Mouse (Mus musculus): ENCODE results near the gene Slc7a1.

Gene Slc7a1

GRCm38 (mm10) chr5:148399660-148400443 lies at the start of gene Slc7a1:
Gene Slc7a1 (minus strand): TSS chr5:148399904.
- peak; percentile 94 for DNase-seq

GRCm38 (mm10) chr5:148444974-148445373 lies 45.3 kb upstream of the Slc7a1 start:
- no peak for DNase-seq

- DNase-seq = peak; percentile 38
Measured at GRCm38 (mm10) chr5:148443734-148444133, 44.0 kb upstream of the Slc7a1 start.

DNA sequence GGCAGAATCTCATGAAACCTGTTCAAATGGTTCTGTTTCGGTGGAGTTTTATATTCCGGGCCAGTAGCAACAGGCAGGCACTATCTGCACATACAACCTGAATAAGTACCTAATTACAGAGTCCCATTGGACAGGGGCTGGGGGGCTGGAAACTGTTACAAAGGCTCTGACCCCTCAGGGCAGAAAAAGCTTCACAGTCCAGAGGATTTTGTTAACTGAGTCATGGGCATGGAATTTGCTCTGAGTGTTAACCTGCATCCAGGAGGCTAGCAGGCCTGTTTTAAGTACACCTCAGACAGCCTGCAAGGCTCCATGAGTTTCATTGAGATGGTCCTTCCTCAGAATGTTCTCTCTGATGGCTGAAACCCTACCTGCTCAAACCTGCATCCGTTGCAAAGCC lies 36.0 kb upstream of the Slc7a1 start:
- no peak for DNase-seq

GRCm38 (mm10) chr5:148432121-148432520 lies 32.4 kb upstream of the Slc7a1 start:
- no peak for DNase-seq

- no peak for DNase-seq
Measured at GRCm38 (mm10) chr5:148428846-148429245, 29.1 kb upstream of the Slc7a1 start.

DNA sequence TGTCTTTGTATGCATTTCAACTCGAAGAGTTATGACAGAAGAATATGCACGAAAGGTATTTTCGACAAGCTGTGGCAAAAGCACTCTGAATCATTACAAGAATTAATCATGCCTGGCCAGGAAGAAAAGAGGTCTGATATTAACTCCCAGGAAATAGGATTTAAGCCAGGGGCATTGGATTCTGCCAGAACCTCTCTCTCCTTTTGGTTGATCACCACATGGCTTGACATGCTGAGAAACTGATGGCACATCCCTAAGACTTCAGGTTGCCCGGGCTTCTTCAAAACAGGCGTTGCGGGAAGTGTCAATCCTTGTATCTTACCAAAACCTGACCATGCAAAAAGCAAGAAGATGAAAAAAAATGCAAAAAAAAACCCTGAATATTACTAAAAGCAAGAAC lies 25.4 kb upstream of the Slc7a1 start:
- DNase-seq = no peak

DNA sequence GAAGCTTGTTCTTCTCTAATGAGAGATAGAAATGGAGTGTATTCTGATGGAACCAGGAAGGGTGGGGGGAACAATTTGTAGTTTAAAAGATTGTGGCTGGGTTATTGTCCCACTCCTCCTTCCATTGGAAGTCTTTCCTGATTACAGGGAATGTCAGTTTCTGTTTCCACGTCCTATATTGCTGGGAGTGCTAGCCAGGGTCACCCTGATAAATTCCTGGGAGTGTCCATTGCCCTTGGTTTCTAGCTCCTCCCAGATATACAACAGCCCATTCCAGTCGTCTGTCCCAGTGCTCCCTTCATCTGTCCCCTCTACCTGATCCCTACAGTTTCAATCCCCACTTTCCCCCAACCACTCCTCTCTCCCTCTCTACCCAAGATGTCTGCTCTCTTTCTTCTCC lies 21.6 kb upstream of the Slc7a1 start:
- DNase-seq = no peak

GRCm38 (mm10) chr5:148419112-148419526 lies 19.4 kb upstream of the Slc7a1 start:
- peak; percentile 34 for DNase-seq

DNA sequence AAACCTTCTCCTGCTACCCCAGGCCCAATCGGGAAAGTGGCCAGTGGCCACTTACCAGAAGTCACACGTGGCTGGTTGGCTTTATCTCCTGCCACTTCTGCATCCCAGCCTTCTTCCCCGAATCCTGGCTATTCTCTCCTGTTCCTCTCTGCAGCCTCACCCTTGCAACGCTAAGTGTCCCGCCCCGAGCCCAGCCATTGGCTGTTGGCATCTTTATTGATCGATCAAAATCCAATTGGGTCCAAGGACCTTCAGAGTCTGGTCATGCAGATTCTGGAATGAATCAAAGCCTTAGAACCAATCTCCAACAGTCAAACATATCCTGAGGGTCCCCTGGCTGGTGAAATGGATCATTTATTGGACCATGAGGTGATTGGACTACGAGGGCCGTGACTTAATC lies 18.7 kb upstream of the Slc7a1 start:
- no peak for DNase-seq

- DNase-seq = no peak
Measured at GRCm38 (mm10) chr5:148417756-148418155, 18.1 kb upstream of the Slc7a1 start.

DNA sequence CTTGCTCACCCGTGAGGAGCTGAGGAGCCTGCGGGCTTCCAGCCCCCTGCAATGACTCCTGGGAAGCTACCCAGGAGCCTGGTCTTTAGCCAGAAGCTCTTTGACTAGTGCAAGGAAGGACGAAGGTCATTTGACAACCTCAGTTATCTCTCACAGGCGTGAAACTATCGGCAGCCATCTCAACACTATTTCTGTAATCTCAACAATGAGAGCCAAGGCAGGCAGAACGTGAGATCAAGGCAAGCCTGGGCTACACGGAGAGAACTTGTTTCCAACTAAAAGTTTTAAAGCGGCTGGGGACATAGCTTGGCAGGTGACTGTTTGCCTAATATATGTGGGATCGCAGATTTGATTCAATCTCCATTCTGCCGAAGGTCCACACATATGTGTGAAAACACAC lies 16.8 kb upstream of the Slc7a1 start:
- no peak for DNase-seq

GRCm38 (mm10) chr5:148414233-148414632 lies 14.5 kb upstream of the Slc7a1 start:
- no peak for DNase-seq

DNA sequence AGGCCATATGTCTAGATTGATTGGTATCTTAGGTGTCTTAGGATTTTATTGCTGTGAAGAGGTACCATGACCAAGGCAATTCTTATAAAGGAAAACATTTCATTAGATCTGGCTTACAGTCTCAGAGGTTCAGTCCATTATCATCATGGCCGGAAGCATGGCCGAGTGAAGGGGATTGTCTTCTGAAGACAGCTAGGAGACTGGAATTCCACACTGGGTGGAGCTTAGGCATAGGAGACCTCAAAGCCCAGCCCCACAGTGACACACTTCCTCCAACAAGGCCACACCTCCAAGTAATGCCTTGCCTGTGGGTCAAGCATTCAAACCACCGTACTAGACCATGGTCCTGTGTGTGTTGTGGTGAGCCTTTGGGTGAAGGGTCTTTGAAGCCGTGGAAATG lies 12.8 kb upstream of the Slc7a1 start:
- DNase-seq = no peak

GRCm38 (mm10) chr5:148409465-148409864 lies 9.8 kb upstream of the Slc7a1 start:
- no peak for DNase-seq

GRCm38 (mm10) chr5:148406913-148407312 lies 7.2 kb upstream of the Slc7a1 start:
- no peak for DNase-seq

DNA sequence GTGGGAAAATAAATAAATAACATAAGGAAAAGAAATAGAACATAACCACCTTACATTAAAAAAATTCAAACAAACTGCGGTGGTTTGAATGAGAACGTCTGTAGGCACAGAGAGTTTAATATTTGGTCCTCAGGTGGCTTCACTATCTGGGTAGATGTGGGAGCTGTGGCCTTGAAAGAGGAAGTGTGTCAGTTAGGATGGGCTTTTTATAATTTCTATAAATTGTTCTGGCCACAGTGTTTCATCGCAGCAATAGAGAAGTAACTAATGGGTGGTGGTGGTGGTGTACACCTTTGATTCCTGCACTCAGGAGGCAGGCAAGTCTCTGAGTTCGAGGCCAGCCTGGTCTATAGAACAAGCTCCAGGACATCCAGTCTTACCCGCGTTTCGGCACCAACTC lies 4.8 kb upstream of the Slc7a1 start:
- DNase-seq = no peak

GRCm38 (mm10) chr5:148402641-148403040 lies 2.9 kb upstream of the Slc7a1 start:
- no peak for DNase-seq

DNA sequence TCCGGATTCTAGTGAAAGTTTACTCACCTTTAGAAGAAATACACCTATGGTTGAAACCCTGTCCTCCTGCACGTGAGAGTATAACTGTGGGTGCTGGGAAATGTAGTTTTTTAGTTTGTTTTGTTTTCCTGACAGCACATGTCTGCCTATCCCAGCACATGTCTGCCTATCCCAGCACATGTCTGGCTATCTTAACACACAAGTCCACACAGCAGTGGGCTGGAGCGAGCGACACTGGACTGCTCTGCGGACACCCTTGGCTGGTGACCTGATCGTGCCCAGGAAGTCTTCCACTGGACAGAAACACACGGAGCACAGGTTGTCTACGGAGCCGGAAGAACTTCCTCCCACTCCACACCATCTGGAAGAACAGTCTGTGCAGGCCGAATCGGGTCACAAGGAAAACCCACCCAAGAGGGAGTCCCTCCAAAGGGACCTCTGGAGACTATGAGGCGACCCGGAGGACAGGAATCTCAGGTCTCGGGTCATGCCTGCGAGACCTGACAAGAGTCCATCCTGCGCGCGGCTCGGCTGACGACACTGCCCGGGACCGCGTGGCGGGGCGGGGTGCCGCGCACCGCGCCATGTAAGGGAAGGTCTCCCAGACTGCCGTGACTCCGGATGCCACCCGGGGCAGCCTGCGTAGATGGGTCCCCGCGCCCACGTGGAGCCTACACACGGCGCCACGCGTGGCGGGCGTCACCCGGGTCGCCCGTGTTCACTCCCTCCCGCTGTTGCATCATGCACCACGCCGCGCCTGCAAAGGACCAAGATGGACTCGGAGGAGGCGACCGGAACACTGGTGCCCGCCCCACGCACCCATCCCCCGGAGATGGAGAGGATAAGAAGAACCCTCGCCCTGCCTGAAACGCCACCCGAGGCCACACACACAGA lies 691 bp downstream of the Slc7a1 start:
- DNase-seq = peak; percentile 46

DNA sequence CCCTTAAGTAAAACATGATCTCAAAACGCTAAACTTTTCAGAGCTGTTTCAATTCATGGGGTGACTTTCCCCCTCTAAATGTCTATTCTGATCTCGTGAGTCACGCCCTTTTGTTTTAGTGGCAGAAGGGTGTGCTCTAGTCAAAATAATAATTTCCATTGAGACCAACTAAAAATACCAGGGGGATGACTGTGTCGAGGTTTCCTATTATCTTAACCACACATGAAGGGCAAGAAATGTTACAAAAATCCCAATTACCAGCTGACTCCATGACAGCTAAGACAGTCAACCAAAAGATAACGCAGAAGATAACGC lies 1.3 kb downstream of the Slc7a1 start:
- DNase-seq = no peak

DNA sequence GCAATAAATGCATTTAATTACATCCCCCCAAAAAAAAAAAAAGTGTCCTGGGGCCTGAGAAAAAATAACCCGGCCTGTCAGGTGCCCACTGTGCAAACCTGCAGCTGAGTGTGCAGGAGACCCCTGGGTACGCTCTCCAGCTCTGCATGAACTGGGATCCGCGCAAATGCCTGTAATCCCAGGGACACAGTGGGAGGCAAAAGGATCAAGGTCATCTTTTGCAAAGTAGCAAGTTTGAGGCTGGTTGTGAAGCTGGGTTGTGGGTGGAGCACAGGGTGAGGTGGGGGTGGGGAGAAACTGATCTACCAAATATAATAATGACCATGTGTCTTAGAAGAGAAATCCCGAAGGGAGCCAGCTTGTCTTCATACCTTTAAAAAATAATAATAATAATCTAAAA lies 1.8 kb downstream of the Slc7a1 start:
- no peak for DNase-seq

GRCm38 (mm10) chr5:148397418-148397817 lies 2.3 kb downstream of the Slc7a1 start:
- no peak for DNase-seq

GRCm38 (mm10) chr5:148393316-148393715 lies 6.4 kb downstream of the Slc7a1 start:
- no peak for DNase-seq

DNA sequence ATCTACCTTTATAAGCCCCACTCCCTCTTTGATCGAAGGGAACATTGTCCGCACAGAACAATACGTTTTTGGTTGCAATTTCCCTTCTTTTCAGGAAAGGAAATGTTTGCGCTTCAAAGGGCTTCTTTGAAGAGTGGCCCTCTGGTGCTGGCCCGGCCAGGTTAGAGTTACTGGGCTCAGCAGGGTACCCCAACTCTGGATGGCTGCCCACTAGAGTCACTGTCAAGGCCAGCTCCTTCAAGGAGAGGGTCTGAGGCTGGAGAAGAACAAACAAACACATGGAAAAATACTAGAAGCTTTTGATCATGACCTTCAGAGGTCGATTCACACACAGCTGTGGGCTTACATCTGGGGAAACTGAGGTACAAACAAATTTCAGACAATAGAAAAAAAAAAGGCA lies 6.9 kb downstream of the Slc7a1 start:
- no peak for DNase-seq

All from kidney, postnatal 14 days (tissue).